Mouse (Mus musculus) thymus, adult 2 months (tissue): ENCODE results near the gene P3h1.

ENCODE experiments used
- CTCF ChIP-seq: fragments of 200-500 bp; IDR thresholded peaks from 2 replicates; pipeline ENCODE4 v1.5.1; 2012; ENCODE audit warnings: mild to moderate bottlenecking, control low read depth, low read length, moderate library complexity, borderline replicate concordance; ENCODE audit not compliant: control insufficient read depth, poor library complexity, insufficient read depth; ENCODE audit errors: extremely low read depth
- POLR2A ChIP-seq: fragments of 200-500 bp; IDR thresholded peaks from 2 replicates; pipeline ENCODE4 v1.6.1; 2012; ENCODE audit warnings: mild to moderate bottlenecking, low read length, control low read depth, moderate library complexity; ENCODE audit not compliant: control insufficient read depth, poor library complexity, insufficient read depth; ENCODE audit errors: extremely low read depth

DNA sequence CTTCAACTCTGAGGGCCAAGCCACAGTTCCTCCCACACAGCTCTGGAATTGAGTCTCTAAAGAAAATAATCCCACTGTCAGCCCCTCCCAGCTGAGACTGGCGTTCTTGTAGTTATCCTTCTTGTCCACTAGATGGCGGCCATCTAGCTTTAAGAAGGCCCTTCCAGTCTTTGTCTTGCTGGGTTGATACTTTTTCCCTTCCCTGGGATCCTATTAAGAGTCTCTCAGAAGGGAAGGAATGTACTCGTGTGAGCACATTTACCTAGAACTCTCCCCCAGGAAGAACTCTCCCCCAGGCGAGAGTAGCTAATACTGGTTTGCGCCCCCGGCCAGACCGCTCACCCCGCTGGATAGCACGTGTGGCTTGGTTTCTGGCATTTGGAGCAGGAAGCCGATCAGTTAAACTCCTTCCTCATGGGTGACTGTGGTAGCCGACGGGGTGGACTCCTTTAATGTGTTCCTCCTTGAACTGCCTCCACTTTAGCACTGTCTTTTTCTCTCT is 6.5 kb downstream of the P3h1 start:
- no peak for TF ChIP-seq POLR2A
- TF ChIP-seq CTCF = no peak
